Mouse (Mus musculus) heart, postnatal 10 days (tissue): ENCODE results near the gene Kantr. TPM values are rescaled to one million over a fixed set of nuclear protein-coding genes. Genes with fewer than 3 reads are reported as not detected.
"Not testable (repeated sequence)": the region's sequence is repeated elsewhere in the genome, so short reads cannot be mapped to it uniquely, and the experiment has no call there.

Source experiments
- DNase-seq, 2 experiments: peaks; one replicate each; pipeline ENCODE4 v3.0.0; 2021
- intact Hi-C: fragments of 180-260 bp; cut with DNase I; formaldehyde crosslinking; loops from one replicate; pipeline ENCODE4 v1.15.1; 2025
- total RNA-seq, 2 experiments: library from RNA; stranded (reverse); gene quantifications; 2 replicates each; pipeline ENCODE4 v1.2.3; 2021

Gene Kantr
- total RNA-seq: 1 to 10 TPM; 3.1 to 3.6 TPM

DNA sequence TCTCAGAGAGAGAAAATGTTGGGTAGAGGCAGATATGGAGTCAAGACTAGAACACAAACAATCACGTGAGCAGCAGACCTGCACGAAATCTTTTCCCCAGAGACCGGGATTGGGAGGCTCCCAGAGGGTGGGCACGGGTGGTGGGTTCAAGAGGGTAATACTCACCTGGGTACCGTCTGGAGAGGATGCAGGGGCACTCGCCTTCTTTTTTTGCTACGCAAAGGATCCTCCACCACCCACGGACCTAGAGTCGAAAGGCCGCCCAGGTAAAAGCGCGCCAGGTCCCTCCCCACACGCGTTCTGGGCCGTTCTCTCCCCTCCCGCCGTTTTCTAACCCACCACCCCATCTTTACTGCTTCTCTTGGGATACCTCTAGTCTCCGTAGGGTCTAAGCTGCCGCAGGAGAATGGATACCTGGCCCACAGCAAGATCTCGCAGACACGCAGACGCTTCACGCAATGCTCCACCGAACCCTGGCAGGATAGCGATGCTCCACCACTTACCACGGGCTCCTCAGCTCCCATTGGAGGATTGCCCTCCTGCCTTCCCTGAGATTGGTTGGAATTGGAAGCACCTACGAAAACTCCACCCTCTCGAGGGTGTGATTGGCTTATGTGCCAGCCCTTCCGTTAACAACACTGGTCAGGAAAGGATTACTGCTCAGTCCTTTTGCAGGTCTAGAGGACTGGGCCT is at the start of gene Kantr:
Gene Kantr (minus strand): TSS at position 500 of the 693 bp plus-strand sequence.
- DNase-seq: peak; percentile 83 to 85
- intact Hi-C loops: no loop called here

DNA sequence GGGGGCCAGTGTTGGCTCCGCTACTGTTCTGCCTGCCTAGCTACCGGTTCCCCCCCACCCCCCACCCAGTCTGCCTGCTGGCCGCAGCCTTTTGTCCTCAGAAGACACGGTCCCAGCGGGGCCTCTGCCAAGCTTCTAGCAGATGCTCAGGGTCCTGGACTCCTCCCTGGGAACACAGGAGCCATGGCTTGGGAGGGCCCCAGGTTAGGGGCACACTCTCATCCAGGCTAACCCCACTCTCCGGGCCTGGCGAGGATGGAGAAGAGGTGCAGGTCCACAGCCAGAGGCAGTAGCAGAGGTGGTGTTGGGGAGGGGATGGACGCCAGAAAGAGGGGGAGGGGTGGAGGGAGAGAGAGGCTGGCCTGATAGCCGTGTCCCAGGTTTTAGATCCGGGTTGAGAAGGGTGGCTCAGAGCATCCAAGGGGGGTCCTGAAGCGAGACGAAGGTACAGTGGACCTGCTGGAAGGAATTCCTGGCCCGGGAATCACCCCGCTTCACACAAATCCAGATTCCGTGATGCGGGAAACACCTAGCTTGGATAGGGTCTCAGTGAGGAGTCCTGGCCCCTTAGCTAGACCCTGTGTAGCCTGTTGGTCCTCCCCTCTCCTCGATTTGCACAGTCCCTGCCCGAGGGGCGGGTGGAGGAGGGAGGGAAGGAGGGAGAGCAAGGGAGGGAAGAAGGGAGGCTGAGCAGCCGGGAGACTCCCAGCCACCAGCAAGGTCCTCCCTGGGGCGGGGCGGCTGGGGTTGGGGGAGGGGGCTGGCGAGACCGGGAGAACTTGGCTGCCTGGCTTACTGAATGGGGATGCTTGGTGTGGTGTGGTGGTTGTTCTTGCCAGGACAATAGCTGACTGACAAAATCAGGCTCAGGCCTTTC is 41.3 kb upstream of the Kantr start, which contains the start of gene Gpr173:
Gene Gpr173 (minus strand): TSS at position 308 of the 877 bp plus-strand sequence.
- intact Hi-C loops: no loop called here
- peak; percentile 51 to 53 for DNase-seq

GRCm38 (mm10) chrX:152368054-152368396 is 40.7 kb upstream of the Kantr start:
- intact Hi-C loops: no loop called here
- no peak for DNase-seq

DNA sequence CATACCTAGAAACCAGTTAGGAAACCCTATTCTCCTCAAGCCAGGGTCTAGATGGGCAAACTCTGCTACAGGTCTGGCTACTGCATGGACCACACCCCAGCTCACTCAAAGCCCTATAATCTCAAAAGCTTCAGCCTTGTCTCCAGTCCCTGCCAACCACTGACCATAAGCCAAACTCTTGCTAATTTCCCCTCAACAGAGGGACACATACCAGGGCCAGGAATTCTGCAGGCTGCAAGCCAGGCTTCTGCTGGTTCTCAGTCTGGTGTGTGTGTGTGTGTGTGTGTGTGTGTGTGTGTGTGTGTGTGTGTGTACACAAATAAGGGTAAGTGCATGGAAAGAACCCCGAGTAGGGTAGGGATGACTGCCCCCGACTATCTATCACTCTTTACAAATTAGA is 39.1 kb upstream of the Kantr start:
- peak; percentile 58 to 61 for DNase-seq
- intact Hi-C loops: no loop called here

- intact Hi-C loops: loop anchor here (5.0 to 10.0 kb wide), 3 partner anchors 50 to 408 kb away; no protein-coding TSS in a partner anchor
- DNase-seq: peak; percentile 46 to 52
Measured at GRCm38 (mm10) chrX:152352553-152353153, 25.4 kb upstream of the Kantr start.

DNA sequence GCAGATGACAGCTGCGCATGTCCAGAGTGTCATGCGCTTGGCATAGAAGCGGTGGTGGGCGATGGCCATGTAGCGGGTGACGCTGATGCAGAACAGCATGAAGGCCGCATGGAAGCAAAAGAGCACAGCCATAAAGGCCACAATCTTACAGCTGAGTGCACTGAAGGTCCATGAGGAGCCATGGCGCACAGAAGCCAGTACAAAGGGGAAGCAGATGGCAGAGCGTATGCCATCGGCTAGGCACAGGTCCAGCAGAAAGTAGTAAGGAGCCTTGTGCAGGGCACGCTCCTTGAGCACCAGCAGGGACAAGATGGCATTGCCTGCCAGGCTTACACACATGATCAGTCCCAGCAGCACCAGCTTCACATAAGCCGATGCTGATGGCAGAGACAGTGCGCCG is 19.7 kb upstream of the Kantr start:
- DNase-seq: no peak
- intact Hi-C loops: loop anchor here (5.0 kb wide), 1 partner anchor 80 kb away; no protein-coding TSS in a partner anchor

GRCm38 (mm10) chrX:152346587-152346986 is 19.3 kb upstream of the Kantr start:
- intact Hi-C loops: loop anchor here (5.0 kb wide), 1 partner anchor 79 kb away; no protein-coding TSS in a partner anchor
- DNase-seq: no peak

- intact Hi-C loops: no loop called here
- DNase-seq: no peak
Measured at GRCm38 (mm10) chrX:152342903-152343302, 15.6 kb upstream of the Kantr start.

DNA sequence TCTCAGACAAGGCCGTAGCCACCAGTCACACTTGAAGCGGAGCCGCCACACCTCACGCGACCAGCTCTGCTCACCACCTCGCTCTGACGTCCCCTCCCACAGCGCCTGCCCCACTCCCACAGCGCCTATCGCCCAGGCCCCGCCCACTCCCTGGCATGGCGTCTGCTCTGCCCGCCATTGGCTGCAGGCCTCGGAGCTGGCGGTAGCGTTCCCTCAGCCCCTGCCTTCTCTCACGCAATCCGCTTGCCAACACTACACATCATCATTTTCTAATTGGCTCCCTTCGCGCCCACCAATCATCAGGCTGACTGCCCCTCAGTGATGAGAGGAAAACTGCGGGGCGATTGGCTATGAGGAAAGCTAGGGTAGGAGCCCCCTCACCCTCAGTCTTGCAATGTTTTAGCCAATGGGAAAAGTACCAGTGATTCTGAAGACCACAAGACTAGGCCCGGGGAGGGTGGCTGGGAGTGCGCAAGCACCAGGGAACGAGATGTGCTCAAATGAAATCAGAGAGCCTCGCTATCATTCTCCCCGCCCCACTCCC is 15.1 kb upstream of the Kantr start, which contains the start of gene Tspyl2:
Gene Tspyl2 (minus strand): TSS at position 68 of the 544 bp plus-strand sequence.
- DNase-seq: peak; percentile 94
- intact Hi-C loops: no loop called here

- intact Hi-C loops: no loop called here
- DNase-seq: peak in 1 of 2 experiments; percentile 15
Measured at GRCm38 (mm10) chrX:152341496-152341895, 14.2 kb upstream of the Kantr start.

- intact Hi-C loops: no loop called here
- DNase-seq: peak; percentile 89 to 92
Measured at GRCm38 (mm10) chrX:152336546-152337332, 9.4 kb upstream of the Kantr start.

- DNase-seq, intact Hi-C loops: not testable (repeated sequence)
Measured at GRCm38 (mm10) chrX:152336123-152336522, 8.8 kb upstream of the Kantr start.

DNA sequence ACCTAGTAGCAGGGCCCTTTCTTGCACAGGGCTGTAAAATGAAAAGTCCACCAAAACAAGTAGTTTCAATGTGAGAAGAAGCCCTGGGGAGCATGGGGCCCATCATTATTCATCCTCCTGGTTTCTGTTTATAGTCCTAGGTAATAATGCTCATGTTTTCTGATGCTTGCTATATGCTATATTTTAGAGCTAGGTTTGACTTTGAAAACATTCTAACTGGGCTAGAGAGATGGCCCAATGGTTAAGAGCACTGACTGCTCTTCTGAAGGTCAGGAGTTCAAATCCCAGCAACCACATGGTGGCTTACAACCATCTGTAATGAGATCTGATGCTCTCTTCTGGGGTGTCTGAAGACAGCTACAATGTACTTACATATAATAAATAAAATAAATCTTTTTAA is 2.1 kb upstream of the Kantr start:
- DNase-seq: not testable (repeated sequence)

GRCm38 (mm10) chrX:152327689-152328052 is 376 bp upstream of the Kantr start:
- DNase-seq: no peak
- intact Hi-C loops: no loop called here

More for the DNA sequence above, 2.1 kb upstream of the Kantr start:
- intact Hi-C loops: not testable (repeated sequence)

DNA sequence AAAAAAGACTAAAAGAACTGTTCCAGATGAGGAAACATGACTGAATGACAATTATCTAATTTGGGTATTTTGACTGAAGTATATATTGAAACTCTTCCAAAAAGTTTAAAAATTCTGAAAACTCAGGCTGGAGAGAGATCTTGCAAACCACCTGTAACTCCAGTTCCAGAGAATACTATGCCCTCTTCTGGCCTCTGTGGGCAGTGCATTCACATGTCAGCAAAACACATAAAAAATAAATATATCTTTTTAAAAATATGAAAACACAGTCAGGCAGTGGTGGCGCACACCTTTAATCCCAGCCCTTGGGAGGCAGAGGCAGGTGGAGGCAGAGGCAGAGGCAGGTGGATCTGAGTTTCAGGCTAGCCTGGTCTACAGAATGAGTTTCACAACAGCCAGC is 3.7 kb downstream of the Kantr start:
- DNase-seq: no peak
- intact Hi-C loops: no loop called here

DNA sequence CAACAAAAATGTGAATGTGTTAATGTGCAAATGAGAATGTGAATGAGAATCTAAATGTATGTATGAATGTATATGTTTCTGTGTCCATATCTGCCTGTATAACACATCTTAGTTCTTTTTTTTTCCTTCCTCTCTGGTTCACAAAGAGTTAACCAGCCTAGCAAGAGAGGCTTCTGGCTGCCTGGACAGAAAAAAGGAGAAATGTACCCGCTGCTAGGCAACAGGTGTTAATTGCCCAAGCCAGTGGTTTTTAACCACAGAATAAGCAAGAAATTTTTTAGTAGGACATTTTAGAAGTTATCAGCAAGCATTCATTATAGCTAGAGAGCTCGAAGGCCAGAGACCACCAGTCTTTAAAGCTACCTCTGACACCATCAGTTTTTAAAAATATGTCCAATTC is 4.5 kb downstream of the Kantr start:
- intact Hi-C loops: no loop called here
- no peak for DNase-seq

GRCm38 (mm10) chrX:152320535-152320934 is 6.8 kb downstream of the Kantr start:
- intact Hi-C loops: no loop called here
- DNase-seq: no peak

DNA sequence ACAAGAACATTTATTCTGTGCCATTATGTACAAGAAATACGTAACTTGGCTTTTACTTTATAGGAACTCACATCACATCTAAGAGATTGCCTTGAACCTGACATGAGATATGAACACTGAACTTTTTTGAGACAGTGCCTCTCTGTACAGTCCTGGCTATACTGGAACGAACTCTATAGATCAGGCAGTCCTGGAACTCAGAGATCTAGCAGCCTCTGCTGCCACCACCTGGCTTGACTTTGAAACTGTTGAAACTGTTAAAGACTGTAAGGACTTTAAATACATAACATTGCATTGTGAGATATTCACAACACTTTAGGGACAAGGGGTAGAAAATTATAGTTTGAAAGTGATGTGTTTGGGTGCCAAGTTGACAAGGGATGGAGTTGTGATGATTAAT is 19.4 kb downstream of the Kantr start:
- peak; percentile 43 to 50 for DNase-seq
- intact Hi-C loops: loop anchor here (5.0 kb wide), 2 partner anchors 66 to 176 kb away; no protein-coding TSS in a partner anchor

GRCm38 (mm10) chrX:152307371-152307770 is 19.9 kb downstream of the Kantr start:
- DNase-seq: no peak
- intact Hi-C loops: loop anchor here (5.0 kb wide), 2 partner anchors 65 to 175 kb away; no protein-coding TSS in a partner anchor

GRCm38 (mm10) chrX:152306224-152306623 is 21.1 kb downstream of the Kantr start:
- DNase-seq: no peak
- intact Hi-C loops: loop anchor here (5.0 kb wide), 2 partner anchors 64 to 174 kb away; no protein-coding TSS in a partner anchor
